Mouse (Mus musculus) embryo, embryonic 11 days (tissue): Measurements from ENCODE around the gene Mrtfb.
"Not testable (repeated sequence)": the region's sequence is repeated elsewhere in the genome, so short reads cannot be mapped to it uniquely, and the experiment has no call there.

Experiments used
- DNase-seq: peaks from one replicate; pipeline ENCODE4 v3.0.0-alpha.2; 2015

Gene Mrtfb

DNA sequence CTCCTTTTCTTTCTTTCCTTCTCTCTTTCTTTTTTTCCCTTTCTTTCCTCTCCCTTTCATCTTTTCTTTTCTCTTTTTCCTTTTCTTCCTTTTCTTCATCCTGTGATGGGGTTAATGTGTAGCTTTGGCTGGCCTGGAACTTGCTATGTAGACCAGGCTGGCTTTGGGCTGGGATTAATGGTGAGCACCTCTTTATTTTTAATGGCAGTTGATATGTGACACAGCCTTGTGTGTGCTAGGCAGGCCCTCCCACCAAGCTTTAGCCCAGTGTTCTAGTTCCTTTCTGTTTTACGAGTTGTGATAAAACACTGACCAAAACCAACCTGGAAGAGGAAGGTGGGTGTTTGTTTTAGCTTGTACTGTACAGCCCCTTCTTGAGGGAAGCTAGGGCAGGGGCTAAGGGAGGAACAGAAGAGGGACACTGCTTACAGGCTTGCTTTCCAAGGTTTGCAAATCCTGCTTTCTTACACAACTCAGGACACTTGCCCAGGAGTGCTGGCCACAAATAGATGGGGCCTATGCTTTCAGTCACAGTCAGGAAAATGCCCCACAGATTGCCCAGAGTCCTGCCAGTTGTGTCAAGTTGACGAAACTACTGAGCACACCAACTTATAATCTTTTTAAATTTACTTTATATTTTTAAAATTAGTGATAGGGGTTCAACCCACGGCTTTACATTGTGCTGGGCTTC is 20.6 kb downstream of the Mrtfb start:
- DNase-seq = no peak

DNA sequence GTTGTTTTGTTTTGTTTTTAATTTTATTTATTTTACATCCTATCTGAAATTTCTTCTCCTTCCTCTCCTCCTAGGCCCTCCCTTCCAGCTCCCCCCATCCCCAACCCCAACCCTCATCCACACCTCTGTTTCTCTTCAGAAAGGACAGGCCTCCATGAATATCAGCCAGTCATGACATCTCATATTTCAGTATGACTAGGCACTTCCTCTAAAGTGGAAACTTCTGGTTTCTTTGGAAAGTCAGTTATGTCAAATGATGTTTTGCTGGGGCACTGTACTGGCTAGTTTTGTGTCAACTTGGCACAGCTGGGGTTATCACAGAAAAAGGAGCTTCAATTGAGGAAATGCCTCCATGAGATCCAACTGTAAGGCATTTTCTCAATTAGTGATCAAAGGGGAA is 30.1 kb downstream of the Mrtfb start:
- DNase-seq = not testable (repeated sequence)

DNA sequence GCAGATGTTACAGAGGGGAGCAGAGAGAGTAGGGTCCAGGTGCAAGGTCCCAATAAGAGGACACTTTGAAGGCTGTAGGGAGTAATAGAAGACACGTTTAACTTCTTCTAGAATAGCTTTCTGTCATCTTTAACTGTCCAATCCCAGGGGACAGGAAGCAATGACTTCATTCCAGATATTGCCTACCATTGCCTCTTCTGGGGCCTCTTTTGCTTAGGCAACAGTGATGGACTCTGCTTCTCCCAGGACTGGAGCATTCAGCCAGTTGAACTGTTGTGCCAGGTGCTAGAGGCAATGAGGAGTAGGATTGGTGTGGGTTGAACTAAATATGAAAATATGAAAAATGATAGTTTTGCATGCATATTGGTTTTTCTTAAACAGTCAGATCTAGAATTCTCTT is 41.6 kb downstream of the Mrtfb start:
- DNase-seq = no peak

DNA sequence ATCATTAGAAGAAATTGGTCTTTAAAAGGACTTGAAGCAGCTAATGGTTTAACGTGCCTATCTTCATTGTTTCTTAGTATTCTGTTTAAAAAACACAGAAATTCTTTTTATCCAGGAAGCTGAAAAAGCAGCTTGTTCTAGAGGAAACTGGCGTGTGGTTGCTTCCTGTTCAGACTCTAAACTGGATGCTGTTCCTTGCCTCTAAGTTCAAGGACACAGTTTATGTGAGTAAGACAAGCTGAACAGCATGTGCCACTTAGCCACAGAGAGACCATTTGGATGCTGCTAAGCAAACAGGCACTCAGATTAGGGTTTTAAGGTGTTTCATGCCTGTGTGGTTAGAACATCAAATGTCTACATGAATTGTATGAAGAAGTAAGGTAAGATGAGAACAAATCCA is 42.7 kb downstream of the Mrtfb start:
- no peak for DNase-seq

DNA sequence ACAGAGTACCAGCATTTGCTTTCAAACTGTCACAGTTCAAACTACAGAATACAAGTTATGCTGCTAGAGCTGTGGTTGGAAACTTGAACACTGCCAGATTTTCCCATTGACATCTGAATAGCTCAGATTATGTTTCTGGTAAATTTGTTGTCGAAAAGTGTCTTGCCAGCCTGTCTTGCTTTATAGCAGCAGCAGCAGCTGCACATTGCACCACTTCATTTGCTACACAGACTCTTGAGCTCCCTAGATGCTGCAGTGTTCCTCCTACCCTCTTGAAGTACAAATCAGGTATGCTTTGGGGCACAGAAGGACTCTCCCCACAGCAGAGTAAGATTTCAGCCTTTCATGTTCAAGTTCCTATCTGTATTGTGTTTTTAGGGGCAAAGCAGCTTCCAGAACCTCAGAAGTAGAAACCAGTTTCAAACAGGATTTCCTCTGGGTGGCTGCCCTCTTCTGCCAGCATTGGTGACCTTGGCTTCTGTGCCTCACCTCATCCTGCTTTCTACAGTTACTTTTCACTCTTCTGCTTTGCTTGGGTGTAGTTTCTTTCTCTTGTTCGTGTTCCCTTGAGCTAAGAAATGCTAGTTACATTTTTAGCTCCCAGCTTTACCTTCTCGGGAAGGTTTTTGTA is 49.9 kb downstream of the Mrtfb start:
- DNase-seq = no peak

DNA sequence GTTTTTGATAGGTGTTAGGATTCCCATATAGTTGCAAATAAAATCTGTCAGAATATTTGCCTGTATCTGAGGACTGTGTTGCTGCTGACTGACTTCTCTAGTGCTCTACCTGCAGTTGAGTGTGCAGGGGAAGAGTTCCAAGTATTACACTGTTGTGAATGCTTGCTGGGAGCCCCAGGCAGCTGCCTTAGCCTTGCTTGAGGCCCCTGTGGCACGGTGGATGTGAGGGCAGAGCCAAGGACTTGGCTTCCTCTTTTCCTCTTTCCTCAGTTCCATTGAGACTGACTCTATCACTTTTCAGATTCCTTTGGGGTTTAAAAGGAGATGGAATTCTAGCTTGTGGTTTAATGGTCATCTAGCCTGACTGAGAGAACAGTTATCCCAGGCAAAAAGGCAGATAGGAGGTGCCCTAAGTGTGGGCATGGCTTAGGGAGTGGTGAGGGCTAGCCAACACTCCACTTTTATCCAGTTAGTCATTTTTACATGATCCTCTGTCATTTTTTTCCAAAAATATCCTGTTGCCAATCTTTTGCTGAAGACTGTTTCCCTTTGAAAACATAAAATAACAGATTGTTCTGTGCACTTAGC is 53.9 kb downstream of the Mrtfb start:
- no peak for DNase-seq

DNA sequence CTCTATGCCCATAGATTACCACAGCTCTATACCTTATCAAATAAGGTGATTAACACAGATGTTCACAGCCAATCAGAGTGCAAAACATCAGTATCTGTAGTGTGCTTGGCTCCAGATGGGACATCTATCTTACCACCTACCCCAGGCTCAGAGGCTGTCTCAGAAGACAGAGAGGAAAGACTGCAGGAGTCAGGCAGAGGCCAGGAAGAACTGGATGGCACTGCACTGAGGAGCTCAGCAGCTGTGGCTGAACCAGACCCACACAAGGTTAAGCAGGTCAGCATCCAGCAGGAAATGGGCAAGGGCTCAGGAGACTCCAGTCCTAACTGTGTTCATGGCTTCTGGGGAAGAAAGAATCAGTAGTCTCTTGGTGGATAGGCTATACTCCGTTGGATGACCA is 55.1 kb downstream of the Mrtfb start:
- DNase-seq = no peak

DNA sequence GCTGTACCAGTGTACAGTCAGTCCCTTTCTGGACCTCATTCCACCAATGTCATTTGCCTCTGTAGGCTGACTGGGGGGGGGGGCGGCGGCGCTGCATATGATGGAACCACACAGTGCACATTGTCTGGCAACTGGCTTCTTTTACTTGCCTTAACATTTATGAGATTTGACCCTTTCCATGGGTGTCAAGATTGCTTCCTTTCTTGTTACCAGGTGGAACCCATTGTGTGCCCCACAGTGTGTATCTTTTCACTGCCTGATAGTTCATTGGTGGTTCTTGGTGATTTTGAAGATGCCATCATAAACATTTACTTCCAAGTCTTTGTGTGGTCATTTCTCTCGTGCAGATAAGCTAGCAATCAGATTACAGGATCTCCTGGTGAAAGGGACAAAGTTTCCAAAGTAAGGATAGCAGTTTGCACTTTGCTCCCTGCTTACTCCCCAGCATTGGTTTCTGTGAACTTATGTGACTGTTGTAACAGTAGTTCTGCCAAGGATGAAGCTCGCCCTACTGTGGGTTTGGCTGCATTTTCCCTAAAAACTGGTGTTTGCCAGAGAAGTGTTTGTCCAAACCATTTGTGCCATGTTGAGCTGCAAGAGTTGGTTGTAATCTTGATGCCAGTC is 56.9 kb downstream of the Mrtfb start:
- DNase-seq = no peak

DNA sequence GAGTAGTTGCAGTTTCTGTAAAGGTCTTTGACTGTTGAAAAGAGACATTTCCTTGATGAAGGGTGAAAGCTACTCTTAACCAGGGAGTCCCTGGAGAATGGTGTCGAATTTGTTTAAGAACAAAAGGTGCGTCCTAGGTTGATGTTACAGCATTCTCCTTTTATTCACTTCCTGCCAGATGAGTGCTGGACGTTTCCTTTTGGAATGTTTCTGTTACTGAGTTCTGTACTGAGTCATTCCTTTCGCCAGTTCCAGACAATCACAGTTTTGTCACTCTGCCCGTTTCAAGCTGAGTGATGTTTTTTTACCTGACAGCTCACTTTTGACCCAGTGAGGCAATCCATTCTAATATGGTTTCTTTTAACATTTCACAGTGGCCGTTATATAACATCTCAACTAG is 67.5 kb downstream of the Mrtfb start:
- DNase-seq = no peak

DNA sequence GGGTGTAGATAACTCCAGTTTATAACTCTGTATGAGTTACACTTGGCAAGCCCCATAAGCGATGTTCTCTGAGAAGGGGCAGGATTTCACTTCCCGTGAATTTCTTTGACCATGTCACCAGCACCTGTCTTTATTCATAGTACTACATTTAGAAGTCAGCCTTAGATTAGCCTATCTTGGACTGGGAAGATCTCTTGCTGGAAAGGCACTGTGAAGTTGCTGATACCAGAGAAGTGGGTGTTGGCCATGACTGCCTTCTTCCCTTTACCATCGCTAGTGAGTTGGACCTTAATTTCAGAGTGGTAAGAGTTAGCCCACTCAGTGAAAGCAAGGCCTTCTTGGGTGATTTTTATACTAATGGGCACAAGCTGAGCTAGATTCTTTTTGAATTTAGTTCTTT is 70.3 kb downstream of the Mrtfb start:
- no peak for DNase-seq

DNA sequence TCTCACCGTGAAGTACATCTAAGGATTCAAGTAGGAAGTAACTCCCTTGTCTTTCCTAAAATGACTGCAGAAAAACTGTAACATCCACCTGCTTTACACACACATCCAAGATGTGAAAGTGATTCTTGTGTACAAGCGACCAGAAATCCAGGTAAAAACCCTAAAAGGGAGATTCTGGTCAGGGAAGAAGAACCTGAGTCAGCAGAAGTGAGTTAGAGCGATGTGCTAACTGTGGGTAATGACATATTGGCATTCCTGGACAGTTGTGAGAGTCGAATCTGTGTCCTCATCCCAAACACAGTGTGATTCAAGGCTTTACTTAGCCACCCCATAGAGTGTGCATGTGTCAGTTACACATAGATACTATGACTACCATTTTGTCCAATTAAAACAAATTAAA is 72.4 kb downstream of the Mrtfb start:
- no peak for DNase-seq

DNA sequence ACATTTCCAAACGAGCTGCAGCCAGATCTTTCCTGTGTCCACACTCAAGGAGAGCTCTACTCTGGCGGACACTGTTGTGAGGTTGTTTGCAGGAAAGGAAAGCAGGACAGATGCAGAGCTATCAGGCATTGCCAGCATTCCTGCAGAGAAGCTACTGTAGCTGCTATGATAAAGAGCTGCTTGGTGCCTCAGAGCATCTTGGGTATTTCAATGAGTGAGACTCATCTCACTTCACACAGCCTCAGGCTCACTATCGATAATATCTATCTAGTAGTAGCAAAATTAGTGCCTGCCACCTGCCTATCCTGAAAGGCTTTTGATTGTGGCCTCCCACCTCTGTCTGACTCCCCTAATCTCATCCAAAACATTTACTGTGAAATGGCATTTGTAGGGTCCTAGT is 73.4 kb downstream of the Mrtfb start:
- DNase-seq = no peak

DNA sequence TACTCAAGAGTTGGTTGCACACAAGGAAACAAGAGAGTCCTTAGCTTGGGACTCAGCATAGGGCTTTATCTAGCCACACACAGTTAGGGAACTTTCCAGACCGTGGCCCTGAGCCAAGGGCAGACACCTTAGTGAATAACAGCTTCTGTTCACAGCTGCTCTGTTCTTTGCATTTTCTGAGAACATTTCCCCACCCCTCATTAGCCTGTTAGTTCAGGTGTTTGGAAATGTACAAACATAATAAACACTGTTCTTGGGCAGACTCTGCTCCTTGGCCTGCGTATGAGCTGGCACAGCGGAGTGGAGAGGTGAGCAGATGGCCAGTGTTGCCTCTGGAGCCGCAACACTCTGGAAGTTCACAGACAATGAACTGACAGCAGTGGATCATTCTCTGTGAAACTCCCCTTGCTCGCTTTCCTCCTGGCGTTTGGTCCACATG is 74.0 kb downstream of the Mrtfb start:
- no peak for DNase-seq

DNA sequence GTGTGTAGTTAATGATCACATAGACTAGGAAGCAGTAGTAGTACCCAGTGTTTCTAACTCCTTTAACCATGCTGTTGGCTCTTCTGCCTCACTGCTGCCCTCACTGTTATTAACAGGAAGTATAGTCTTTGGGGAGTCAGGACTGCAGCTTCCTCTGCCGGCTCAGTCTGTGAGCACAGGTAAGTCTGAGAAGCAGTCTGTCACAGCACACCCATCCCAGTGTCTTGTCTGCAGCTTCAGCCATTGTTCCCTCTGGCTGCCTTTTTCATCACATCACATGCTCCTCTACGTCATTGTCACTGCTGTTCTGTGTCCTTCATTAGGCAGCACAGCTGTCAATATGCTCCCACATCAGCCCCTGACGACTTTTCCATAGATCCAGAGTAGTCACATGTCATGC is 75.6 kb downstream of the Mrtfb start:
- DNase-seq = no peak

DNA sequence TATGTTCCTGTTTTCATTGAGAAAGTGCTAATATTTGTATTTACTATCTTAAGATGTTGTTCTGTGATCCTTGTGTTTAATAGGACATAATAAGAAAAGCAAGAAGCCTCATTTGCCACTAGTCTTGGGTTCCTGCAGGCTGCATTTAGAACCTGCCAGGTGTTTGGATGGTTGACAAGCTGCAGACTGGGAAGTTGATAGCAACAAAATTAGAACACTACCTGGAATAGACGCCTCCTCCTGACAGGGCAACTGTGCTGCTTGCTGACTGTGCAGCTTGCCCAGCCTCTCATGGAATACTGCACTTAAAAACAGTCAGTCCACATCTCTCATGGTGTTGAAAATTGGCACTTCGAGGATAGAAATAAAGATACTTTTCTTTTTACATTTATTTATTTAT is 76.3 kb downstream of the Mrtfb start:
- no peak for DNase-seq

DNA sequence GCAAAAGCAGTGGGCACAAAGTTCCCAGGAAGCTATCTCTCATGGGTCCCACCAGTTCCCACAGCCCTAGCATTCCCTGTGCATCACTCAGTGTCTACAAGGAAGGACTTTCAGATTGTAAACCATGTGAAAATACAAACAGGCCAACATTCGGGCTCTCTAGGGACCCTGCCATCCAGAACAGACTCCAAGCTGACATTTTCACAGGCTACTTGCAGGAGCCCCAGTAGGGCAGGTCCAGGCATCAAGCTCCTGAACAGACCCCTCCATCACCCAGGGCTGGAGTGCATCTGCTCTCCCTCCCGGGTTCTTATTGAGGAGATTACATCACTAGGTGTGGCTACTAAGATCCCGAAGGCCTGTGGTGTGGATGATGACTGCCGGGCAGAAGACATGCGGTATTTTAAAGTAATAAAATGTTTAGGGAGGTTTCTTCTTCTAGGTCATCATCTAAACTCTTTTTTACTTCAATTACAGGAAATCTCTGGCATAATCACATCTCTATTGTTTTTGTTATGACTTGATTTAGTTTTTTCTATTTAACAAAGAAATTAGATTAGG is 77.6 kb downstream of the Mrtfb start:
- no peak for DNase-seq

DNA sequence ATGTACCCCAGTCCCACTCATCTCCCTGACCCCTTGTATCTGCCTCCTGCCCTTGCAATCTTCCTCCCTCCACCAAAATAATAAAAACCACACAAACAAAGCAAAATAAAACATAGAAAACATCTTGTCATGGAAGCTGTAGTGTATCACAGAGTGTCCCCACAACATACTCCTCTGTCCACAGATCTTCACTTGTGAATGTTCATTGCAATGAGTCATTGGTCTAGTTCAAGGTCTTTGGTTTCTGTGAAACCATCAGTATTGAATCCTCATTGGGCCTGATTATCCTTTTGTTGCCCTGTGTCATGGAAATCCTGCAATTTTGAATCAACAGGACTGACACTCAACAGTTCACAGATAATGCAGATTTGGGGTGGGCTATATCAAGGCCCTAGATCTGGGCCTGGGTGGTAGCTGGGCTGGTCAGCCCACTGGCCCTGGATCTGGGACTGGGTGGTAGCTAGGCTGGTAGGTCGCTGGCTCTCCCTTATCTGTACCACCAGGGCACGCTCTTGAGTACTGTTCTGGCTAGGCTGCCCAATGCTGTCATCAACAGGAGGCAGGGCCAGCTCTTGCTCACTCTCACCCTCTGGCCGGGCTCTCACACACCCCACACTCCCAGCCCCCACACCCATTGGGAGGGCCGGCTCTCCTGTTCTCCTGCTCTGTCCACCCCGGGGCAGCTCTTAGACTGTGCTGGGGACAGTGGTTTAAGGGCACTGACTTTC is 80.4 kb downstream of the Mrtfb start:
- no peak for DNase-seq

DNA sequence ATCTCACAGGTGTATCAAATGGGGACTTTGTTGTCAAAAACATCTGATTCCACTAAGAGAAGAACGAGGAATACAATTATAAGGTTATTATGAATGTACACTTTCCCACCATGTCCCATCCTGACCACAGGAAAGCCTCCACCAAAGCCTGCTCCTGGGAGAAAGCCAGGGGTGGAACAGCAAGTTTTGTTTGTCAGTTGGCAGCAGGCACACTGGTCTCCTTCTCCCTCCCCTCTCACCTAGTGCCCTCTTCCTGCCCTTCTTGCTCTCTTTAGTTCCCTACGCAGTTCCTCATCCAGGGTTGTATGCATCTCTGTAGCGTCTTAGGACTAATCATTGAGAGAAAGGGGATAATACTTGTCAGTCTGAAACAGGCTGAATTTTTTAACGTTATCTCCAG is 81.8 kb downstream of the Mrtfb start:
- no peak for DNase-seq

DNA sequence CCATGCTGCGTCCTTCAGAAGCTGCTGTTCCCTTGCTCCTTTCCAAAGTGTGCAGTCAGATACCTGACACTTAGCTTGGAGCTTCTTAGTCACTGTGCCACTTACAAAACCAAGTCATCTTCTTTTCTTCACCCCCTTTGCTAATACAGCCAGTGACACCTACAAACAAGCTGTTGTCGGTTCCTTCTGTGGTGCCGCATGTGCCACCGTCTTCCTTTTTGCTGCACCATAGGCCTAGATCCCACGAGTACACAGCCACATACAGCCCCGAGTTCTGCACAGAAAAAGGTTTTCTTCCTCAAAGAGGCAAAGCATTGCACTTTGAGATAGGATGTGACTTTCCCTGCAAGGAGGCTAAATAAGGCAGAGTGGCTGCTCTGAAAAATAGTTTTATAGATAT is 83.2 kb downstream of the Mrtfb start:
- DNase-seq = no peak

DNA sequence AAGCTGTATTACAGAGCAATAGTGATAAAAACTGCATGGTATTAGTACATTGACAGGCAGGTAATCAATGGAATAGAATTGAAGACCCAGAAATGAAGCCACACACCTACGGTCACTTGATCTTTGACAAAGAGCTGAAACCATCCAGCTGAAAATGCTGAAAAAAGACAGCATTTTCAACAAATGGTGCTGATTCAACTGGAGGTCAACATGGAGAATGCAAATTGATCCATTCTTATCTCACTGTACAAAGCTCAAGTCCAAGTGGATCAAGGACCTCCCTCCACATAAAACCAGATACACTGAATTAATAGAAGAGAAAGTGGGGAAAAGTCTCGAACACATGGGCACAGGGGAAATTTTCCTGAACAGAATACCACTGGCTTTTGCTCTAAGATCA is 89.5 kb downstream of the Mrtfb start:
- DNase-seq = not testable (repeated sequence)

DNA sequence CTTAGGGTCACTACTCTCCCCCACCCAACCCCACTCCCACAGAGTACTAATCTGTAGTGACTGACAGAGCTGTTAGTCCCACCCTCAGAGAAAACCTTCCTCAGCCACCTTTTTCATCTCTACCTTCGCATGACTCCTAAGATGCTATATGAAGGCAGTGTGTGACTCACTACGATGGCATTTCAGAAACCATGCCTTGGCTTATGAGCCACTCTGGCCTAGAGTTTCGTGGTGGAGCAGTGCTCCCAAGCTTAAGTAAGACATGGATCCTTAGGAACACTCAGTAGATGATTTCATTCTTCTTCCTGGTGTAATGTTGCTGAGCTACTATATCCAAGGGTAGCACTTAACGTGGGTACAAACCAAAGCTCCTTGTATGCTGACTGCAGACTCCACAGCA is 94.4 kb downstream of the Mrtfb start:
- DNase-seq = no peak

DNA sequence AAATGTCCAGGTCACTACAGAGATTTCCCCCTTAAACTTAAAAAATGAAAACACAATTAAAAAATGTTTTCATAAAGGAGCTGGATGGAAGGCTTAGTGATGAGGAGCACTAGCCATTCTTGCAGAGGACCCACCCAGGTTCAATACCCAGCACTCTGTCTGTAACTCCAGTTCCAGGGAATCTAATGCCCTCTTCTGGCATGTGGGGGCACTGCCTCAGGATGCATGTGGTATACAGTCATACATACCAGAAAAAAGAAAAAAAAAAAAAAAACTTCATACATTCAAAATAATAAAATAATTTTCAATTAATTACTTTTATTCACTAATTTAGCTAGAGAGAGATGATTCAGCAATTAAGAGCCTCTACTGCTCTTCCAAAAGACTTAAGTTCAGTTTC is 95.0 kb downstream of the Mrtfb start:
- DNase-seq = no peak

DNA sequence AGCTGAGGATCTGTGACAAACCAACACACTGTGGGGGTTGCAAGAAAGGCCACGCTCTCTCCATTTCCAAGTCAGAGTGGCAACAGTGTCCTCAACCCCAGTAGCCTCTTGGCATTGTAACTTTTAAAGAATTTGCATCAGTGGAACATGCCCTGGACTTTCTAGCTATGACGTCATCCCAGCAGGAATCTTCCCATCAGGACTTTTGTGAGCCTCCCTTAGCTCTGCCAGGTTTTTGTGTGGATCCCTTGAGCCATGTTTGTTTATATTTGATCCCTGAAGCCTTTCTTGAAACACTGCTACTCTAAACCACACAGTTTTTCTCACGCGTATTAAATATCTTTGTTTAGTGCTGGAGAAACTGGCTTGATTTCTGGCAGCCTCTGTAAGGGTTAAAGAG is 97.6 kb downstream of the Mrtfb start:
- DNase-seq = peak; percentile 35
